ENCODE assay signal across 8 mouse cellular contexts in the genomic region with DNA sequence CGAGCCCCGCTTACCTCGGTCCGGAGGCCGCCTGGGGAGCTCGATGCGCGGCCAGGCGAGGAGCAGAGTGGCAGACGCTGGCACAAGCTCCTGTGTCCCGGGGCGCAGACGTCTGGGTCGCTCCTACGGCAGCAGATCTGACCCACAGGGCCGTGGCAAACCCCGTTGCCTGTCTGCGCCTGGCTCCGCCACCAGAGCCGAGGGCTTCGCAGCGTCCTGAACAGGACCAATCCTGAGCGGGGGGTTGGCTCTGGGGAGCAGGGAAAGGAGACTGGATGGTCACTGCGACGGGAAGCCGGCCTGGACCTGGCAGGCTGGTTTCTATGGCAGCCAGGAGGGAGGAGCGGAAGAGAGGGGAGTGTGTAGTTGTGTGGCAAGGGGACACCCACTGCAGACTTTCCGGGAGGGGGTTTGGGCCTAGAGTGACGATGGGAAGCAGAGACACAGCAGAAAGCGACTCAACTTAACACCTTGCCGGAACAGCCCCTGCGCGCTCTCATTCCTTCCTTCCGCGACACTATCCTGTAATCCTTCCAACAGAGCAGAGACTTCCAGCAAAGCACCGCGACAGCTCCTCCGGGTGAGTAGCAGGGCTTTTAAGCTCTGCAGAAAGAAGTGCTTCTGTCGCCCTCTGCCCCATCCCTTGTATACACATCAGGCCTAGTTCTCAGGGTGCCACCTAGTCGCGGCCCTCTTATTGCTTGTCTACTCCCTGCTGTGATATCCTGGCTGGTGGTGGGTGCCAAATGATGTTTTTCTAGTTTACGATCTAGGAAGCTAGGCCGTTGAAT. TPM values are rescaled to one million over a fixed set of nuclear protein-coding genes. Genes with fewer than 3 reads are reported as not detected.
DNase-seq lines count a peak whose midpoint lies in the region; ATAC-seq lines count a peak whose summit lies in the region.

A gene (minus strand): TSS at position 202 of the 791 bp plus-strand sequence.

- H3K36me3 ChIP-seq in hindbrain, embryonic 12.5 days: peaks cover under 1% of the 10 kb centered on the region; the same call in 1 of the 2 replicates

- H3K4me2 ChIP-seq in hindbrain, embryonic 12.5 days (replicated peaks): peak within 1 kb of the TSS; percentile 97

- peak; percentile 97 for DNase-seq in Muller cell, postnatal 12 days (ENCODE audit: inconsistent ontology term)
- peak; percentile 92 to 93 for DNase-seq in cerebellum, postnatal 10 days
- DNase-seq in frontal cortex, postnatal 14 days (ENCODE audit: low spot score in 2 of 2): peak; percentile 75 to 83
- peak; percentile 67 to 78 for DNase-seq in layer of hippocampus, postnatal 25 days (ENCODE audit: extremely low spot score in 1 of 2, low spot score in 1 of 2)
- peak; percentile 92 for DNase-seq in lung, postnatal 10 days
- DNase-seq in ovary, postnatal 36 days (ENCODE audit: low spot score): peak; percentile 76
- peak; percentile 82 for DNase-seq in thymus, postnatal 14 days

- no peaks in the 10 kb centered on the region for H3K27me3 ChIP-seq in hindbrain, embryonic 12.5 days

- WGBS in hindbrain, embryonic 12.5 days: 2% methylated on average over 40 of the region's 43 CpGs

- H3K9me3 ChIP-seq in hindbrain, embryonic 12.5 days (replicated peaks): no peaks in the 10 kb centered on the region

- H3K27ac ChIP-seq in hindbrain, embryonic 12.5 days: peak within 1 kb of the TSS; percentile 70

- H3K4me1 ChIP-seq in hindbrain, embryonic 12.5 days: peaks cover 16% of the 10 kb centered on the region

- ATAC-seq in hindbrain, embryonic 12.5 days (ENCODE audit: low FRiP score): peak; percentile 93

- H3K9ac ChIP-seq in hindbrain, embryonic 12.5 days: peak within 1 kb of the TSS; percentile 59

- H3K4me3 ChIP-seq in hindbrain, embryonic 12.5 days: peak within 1 kb of the TSS; percentile 45

RNA-seq across cellular contexts. Expression of the gene that starts here (rescaled TPM):
- 2.6 and 2.8 TPM in 2 replicates for polyA plus RNA-seq in hindbrain, embryonic 12.5 days (2016; fragmentation: Nextera tagmentation; extraction: Ambion mirVana)
- total RNA-seq in layer of hippocampus, postnatal 25 days (2021): 10 to 100 TPM; 13.2 to 13.4 TPM

Comparison
In these comparisons a context has a peak if more than half of its experiments do, and no peak if none do; other contexts are left out.
1. Peak in every context shown above with its lines: DNase-seq, ATAC-seq, H3K4me3 ChIP-seq and H3K27ac ChIP-seq.